Mouse (Mus musculus) Patski (cell line): ENCODE results near the gene Gen1. TPM values are rescaled to one million over a fixed set of nuclear protein-coding genes. Genes with fewer than 3 reads are reported as not detected.

Experiments
- ATAC-seq: fragments of 100-300 bp; one replicate; pipeline ENCODE4 v1.8.0; 2021
- CTCF ChIA-PET: fragments of 350-600 bp; sonication (Branson Sonifier 250); formaldehyde crosslinking; loops from one replicate; lab custom pipeline; 2022; ENCODE audit warnings: inconsistent platforms; lab: Charles Lee
- POLR2A ChIA-PET: fragments of 350-600 bp; sonication (Branson Sonifier 250); formaldehyde crosslinking; loops from one replicate; lab custom pipeline; 2022; ENCODE audit warnings: antibody characterized with exemption, inconsistent platforms; lab: Charles Lee
- DNase-seq: peaks from one replicate; pipeline ENCODE4 v3.0.0-alpha.2; 2011; ENCODE audit warnings: low read depth, low spot score
- H3K27me3 ChIP-seq: fragments of 371-371 bp; one replicate; pipeline ENCODE4 v1.5.1; 2021
- CTCF ChIP-seq: fragments of 100-300 bp; IDR thresholded peaks from one replicate; pipeline ENCODE4 v1.5.1; 2021
- in situ Hi-C: fragments of 300-500 bp; cut with MboI; formaldehyde crosslinking; loops from 3 replicates; pipeline ENCODE4 v1.11.1; 2018; ENCODE audit warnings: low pct_unique_long_range_greater_than_20kb, mixed read lengths
- polyA plus RNA-seq: library from polyadenylated mRNA; unstranded; gene quantifications from one replicate; pipeline ENCODE4 v1.2.3, GENCODE M21; 2021

Gene Gen1
- polyA plus RNA-seq, 1 experiment from 2014 or later = 4.4 TPM

DNA sequence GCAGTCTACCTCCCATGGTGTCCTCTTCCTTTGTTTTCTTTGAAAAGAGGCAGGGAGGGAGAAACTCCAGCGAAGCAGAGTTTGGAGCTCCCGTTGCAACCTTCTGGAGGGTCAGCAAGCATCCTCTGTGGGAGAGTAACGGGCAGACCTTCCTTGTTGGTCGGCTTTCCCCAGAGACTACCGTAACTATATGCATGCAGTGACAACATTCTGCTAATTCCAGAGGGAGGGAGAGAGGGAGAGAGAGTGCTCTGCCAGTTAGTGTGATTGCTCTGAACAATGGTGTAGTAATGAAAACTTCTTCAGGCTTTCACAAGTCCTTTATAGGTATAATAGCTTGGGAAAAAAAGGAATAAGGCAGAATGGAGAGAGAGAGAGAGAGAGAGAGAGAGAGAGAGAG is 40.9 kb downstream of the Gen1 start:
- in situ Hi-C loops = loop anchor here (25.0 kb wide), 1 partner anchor 913 kb away; no protein-coding TSS in a partner anchor
- CTCF ChIA-PET = no interaction called here
- ATAC-seq = no peak
- no peak for DNase-seq
- TF ChIP-seq CTCF = no peak
- H3K27me3 ChIP-seq = no peaks in the 10 kb centered on the region
- POLR2A ChIA-PET = no interaction called here

DNA sequence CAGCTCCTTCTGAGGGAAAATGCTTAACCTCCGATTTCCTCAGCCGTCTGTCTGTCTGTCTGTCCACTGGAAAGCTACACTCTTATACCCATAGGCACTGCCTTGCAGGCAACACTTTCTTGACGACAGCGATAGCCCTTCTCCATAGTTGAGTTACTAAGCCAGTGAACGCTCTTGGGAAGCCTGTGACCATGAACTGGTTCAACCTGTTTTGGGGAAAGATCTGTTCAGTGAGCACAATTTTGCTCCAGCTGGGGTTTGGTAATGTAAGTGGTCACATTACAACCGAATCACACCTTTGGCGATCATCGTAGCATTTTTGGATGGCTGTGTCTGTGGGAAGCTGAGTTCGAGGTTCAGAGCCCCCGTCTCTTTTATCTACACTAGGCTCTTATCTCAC is 42.5 kb downstream of the Gen1 start:
- TF ChIP-seq CTCF = no peak
- in situ Hi-C loops = loop anchor here (25.0 kb wide), 1 partner anchor 914 kb away; no protein-coding TSS in a partner anchor
- CTCF ChIA-PET = no interaction called here
- no peak for ATAC-seq
- H3K27me3 ChIP-seq = peaks cover 6% of the 10 kb centered on the region
- DNase-seq = no peak
- POLR2A ChIA-PET = no interaction called here

DNA sequence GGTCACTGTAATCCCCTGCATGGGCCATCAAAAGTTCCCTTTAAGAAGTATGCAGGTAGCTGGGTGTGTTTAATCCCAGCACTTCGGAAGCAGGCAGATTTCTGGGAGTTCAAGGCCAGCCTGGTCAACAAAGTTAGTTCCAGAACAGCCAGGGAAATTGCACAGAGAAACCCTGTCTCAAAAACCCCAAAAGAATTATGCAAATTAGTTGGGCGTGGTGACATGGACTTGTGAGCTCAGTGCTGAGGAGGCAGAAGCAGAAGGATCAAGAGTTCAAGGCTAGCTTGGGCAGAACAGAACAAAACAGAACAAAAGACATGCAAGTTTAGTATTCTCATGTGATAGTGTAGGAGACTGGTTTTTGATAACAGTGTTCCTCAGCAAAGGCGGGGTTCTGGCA is 43.0 kb downstream of the Gen1 start:
- CTCF ChIA-PET = no interaction called here
- POLR2A ChIA-PET = no interaction called here

DNA sequence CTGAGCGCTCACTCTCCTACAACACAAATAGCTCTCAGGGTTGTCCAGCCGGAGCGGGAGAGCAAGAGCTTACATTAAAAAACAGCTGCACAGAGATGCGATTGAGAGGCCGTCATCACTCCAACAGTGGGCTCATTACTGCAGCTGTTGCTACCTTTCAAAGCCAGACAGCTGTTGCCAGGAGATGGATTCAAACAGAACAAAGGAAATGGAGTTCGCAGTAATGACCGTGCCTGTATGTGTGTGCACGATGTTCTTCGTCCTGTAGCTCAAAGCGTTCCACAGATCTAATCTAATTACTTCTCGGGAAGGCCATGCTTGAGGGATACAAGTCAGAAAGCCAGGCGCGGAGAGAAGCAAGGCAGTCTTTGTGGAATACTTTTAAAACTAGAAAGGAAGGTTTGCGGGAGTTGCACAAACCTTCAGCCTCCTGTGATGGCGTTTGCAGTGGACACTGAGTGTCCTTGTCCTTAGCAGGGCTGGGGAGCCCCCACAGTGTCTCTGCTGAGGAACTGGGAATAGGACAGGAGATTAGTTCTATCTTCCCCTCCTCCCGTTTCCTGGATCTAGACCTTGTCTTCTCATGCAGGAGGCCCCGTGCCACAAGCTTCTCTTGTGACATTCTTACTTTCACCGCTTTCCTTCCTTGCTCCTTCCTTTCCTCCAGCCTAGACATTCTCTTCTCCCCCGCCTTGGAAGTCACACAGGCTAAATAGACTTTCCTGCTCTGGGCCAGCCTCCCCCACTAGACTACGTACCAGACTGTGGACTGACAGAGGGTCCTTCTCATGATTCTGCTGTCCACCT is 43.9 kb downstream of the Gen1 start:
- ChIA-PET POLR2A (no interaction called here), CTCF (no interaction called here)
- peaks cover 6% of the 10 kb centered on the region for H3K27me3 ChIP-seq
- in situ Hi-C loops = loop anchor here (25.0 kb wide), 1 partner anchor 916 kb away; no protein-coding TSS in a partner anchor
- DNase-seq (no peak), ATAC-seq (no peak)
- no peak for TF ChIP-seq CTCF

More for the DNA sequence above, 43.0 kb downstream of the Gen1 start:
- in situ Hi-C loops = loop anchor here (25.0 kb wide), 1 partner anchor 915 kb away; no protein-coding TSS in a partner anchor
- peaks cover 6% of the 10 kb centered on the region for H3K27me3 ChIP-seq
- DNase-seq (no peak), ATAC-seq (no peak)
- no peak for TF ChIP-seq CTCF

DNA sequence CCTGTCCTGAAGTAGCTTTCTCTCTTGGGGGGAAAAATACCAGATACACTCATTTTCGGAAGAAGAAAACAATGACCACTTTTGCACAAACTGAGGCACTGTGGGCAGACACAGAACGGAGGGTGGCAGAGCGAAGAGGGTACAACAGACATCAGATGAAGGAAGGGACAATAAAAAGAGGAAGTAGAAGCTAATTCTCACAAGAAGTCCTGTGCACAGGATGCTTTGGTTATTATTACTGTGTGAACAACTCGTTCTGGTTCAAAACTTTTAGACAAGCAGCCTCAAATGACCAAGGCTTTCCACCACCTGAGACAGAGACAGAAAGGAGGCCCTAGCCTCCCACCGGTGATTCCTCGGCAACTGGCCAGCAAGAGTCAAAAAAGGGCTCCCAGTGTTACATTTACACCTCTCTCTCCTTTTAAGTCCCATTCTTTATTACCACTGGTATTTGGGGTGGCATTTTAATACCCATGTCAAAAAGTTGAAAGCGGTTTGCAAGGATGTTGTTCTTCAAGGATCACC is 47.8 kb downstream of the Gen1 start:
- no peak for TF ChIP-seq CTCF
- peaks cover 6% of the 10 kb centered on the region for H3K27me3 ChIP-seq
- CTCF ChIA-PET = interaction anchor here (1.4 kb wide), 1 partner anchor 9 kb away, joined by 3 read pairs; the partner anchor contains the start of gene Msgn1
- no peak for ATAC-seq
- DNase-seq = no peak
- POLR2A ChIA-PET = no interaction called here
- in situ Hi-C loops = loop anchor here (25.0 kb wide), 1 partner anchor 920 kb away; no protein-coding TSS in a partner anchor

DNA sequence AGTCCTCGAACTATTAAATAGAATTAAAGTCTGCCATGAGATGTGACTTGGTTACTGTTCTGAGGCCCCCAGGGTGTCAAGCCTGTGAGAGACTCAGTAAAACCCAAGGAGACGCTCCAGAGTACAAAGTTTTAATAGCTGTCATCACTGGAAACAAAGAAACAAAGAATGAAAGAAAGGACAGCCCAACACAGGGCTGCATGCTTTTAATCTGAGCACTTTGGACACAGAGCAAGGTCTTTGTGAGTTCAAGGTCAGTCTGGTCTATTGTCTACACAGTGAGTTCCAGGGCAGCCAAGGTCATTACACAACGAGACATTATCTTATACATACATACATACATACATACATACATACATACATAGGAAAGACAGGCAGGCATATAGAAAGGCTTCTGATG is 49.1 kb downstream of the Gen1 start:
- POLR2A ChIA-PET = no interaction called here
- in situ Hi-C loops = loop anchor here (25.0 kb wide), 1 partner anchor 921 kb away; no protein-coding TSS in a partner anchor
- ATAC-seq (no peak), DNase-seq (no peak)
- TF ChIP-seq CTCF = no peak
- H3K27me3 ChIP-seq = peaks cover 6% of the 10 kb centered on the region
- CTCF ChIA-PET = no interaction called here

DNA sequence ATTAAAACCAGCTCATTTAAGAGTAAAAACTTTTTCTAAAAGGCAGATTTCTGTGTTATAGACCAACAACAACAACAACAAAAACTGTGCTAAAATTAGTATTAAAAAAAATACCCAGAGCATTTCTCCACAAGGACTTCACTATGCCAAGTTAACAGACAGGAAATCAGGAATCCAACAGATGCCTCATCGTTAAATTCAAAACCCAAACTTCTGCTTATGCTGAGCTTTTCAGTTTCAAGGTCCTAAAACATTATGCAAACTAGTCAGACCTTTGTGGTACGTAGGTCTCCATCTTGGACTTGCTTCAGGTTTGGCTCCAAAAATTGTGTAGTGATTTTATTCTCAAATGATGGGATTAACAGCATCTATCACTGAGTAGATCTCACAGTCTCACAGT is 50.0 kb downstream of the Gen1 start:
- in situ Hi-C loops = loop anchor here (25.0 kb wide), 1 partner anchor 922 kb away; no protein-coding TSS in a partner anchor
- H3K27me3 ChIP-seq = peaks cover 6% of the 10 kb centered on the region
- ATAC-seq = no peak
- ChIA-PET POLR2A (no interaction called here), CTCF (no interaction called here)
- no peak for DNase-seq
- TF ChIP-seq CTCF = no peak

DNA sequence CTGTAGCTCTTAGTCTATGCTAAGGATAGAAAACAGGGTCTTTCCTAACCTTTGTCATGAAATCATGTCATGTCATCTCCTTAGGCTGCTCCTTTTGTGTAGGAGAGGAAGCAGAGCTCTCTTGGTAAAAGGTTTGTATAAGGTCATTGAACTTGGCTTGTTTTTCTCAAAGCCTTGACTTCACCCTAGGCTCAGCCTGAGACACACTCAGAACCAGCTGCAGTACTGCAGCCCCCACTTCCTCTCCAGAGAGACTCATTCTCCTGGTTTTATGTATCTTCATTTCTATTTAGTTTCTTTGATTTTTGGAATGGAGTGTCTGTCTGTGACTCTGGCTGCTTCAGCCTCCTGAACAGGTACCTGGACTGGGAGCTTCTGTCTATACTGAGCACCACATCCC is 50.8 kb downstream of the Gen1 start:
- DNase-seq = no peak
- H3K27me3 ChIP-seq = peaks cover 6% of the 10 kb centered on the region
- ATAC-seq = no peak
- no peak for TF ChIP-seq CTCF
- in situ Hi-C loops = loop anchor here (25.0 kb wide), 1 partner anchor 923 kb away; no protein-coding TSS in a partner anchor
- CTCF ChIA-PET = interaction anchor here (0.7 kb wide), 1 partner anchor 610 kb away, joined by 3 read pairs; no protein-coding TSS in a partner anchor
- POLR2A ChIA-PET = no interaction called here

DNA sequence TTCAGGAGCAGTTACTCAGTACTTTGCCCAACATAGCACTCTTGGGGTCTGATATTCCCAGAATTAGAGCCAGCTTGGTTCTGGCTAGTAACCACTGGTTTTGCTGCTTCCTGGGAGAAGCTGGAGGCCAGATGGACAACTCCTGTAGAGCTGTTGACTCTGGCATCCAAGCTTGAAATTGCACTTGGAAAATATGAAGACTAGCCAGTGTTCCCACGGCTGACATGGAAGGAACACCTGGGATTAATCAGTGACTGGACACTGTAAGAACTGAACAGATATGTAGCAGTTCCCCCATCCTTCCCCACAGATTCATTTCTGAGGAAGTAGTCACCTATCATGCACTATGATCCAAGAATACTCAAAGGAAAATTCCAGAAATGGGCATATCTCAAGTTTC is 52.7 kb downstream of the Gen1 start:
- POLR2A ChIA-PET = no interaction called here
- ATAC-seq = no peak
- TF ChIP-seq CTCF = no peak
- CTCF ChIA-PET = no interaction called here
- H3K27me3 ChIP-seq = no peaks in the 10 kb centered on the region
- no peak for DNase-seq
- in situ Hi-C loops = loop anchor here (25.0 kb wide), 1 partner anchor 924 kb away; no protein-coding TSS in a partner anchor

DNA sequence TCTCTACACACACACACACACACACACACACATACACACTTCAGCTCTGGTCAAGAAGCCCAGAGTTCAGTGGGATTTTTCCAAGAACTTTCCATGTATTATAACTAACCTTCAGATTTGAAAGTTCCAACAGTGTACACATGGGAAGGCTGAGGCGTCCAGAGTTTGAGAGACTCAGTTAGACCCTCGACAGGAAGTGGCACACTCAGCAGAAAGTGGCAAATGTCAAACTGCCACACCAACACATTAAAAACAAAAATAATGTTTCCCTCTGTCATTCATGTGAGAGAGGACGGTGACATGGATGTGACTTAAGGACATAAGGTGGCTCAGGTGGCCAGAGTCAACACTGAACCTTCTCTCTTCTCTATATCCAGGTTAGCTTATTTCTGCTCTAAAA is 55.2 kb downstream of the Gen1 start:
- ATAC-seq (no peak), DNase-seq (no peak)
- ChIA-PET CTCF (interaction anchor here (1.4 kb wide), 2 partner anchors 13 to 15 kb away, joined by 3 to 6 read pairs; no protein-coding TSS in a partner anchor), POLR2A (no interaction called here)
- peaks cover 4% of the 10 kb centered on the region for H3K27me3 ChIP-seq
- in situ Hi-C loops = loop anchor here (25.0 kb wide), 1 partner anchor 927 kb away; no protein-coding TSS in a partner anchor
- TF ChIP-seq CTCF = no peak
